Mouse (Mus musculus) spleen, adult 2 months (tissue): ENCODE data around the gene Lamtor3. TPM values are rescaled to one million over a fixed set of nuclear protein-coding genes. Genes with fewer than 3 reads are reported as not detected.

Source experiments
- DNase-seq, 2 experiments: peaks; one replicate each; pipeline versions ENCODE4 v3.0.0 to v3.0.0-alpha.2; 2012 to 2021; ENCODE audit warnings: low spot score in 2 of 2, low read depth in 1 of 2
- H3K27ac ChIP-seq: fragments of 200-500 bp; 2 replicates; pipeline ENCODE4 v1.5.1; 2012; ENCODE audit warnings: low read length, inconsistent platforms; ENCODE audit not compliant: insufficient read depth
- H3K27me3 ChIP-seq: fragments of 200-500 bp; 2 replicates; pipeline ENCODE4 v1.6.1; 2012; ENCODE audit warnings: mild to moderate bottlenecking, moderate library complexity, low read length, inconsistent platforms; ENCODE audit not compliant: control insufficient read depth, insufficient read depth
- H3K36me3 ChIP-seq: fragments of 200-500 bp; 2 replicates; pipeline ENCODE4 v1.6.1; 2012; ENCODE audit warnings: mild to moderate bottlenecking, low read length, inconsistent platforms; ENCODE audit not compliant: control insufficient read depth, insufficient read depth
- H3K4me1 ChIP-seq: fragments of 200-500 bp; 2 replicates; pipeline ENCODE4 v1.6.1; 2011; ENCODE audit warnings: inconsistent platforms; ENCODE audit not compliant: control insufficient read depth, insufficient read depth, insufficient read length
- H3K4me3 ChIP-seq: fragments of 200-500 bp; 2 replicates; pipeline ENCODE4 v1.5.1; 2011; ENCODE audit warnings: mild to moderate bottlenecking, inconsistent platforms; ENCODE audit not compliant: insufficient read depth, insufficient read length; ENCODE audit errors: extremely low read depth
- CTCF ChIP-seq: fragments of 200-500 bp; IDR thresholded peaks from 2 replicates; pipeline ENCODE4 v1.5.1; 2011; ENCODE audit warnings: mild to moderate bottlenecking, inconsistent platforms; ENCODE audit not compliant: insufficient read depth, insufficient read length, insufficient replicate concordance; ENCODE audit errors: extremely low read depth
- POLR2A ChIP-seq: fragments of 200-500 bp; IDR thresholded peaks from 2 replicates; pipeline ENCODE4 v1.6.1; 2011; ENCODE audit warnings: low read depth, low read length, inconsistent platforms
- WGBS: fragments of 180-500 bp; shearing (Covaris S2); methylation state at CpG from one replicate; pipeline ENCODE4 v1.1.7; 2018; 5-methylcytosine and 5-hydroxymethylcytosine counted together
- polyA plus RNA-seq: library from polyadenylated mRNA; depleted of rRNA; stranded (reverse); fragments of >200 nt; gene quantifications from 2 replicates; pipeline ENCODE4 v1.2.3, GENCODE M21; 2012

Lamtor3 gene
- polyA plus RNA-seq, 1 experiment = 15.7 TPM

DNA sequence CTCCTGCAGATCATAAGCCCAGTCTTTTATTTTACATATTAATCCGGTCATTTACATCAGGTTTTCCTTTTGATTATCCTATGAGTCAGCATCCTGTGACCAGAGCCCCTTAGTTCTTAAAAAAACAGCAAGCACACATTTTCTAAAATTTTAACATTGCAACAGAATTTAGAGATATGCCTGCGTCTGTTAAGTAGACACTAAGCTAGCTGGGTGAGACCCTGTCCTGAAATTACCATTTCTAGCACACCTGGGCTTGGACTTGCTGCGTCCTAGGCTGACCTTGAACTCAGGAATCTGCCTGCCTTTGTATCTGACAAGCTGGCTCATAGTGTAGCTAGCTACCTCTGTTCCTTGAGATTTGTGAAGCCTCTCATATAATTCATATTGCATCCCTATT lies 11.6 kb downstream of the Lamtor3 start:
- Histone ChIP-seq H3K36me3 (peaks cover 41% of the 10 kb centered on the region), H3K4me3 (no peak overlapping the region), H3K27me3 (no peaks in the 10 kb centered on the region), H3K27ac (no peak overlapping the region), H3K4me1 (no peaks in the 10 kb centered on the region)
- DNase-seq = no peak
- TF ChIP-seq CTCF (no peak), POLR2A (no peak)
- WGBS = 84% methylated on average over 3 of the region's 3 CpGs

DNA sequence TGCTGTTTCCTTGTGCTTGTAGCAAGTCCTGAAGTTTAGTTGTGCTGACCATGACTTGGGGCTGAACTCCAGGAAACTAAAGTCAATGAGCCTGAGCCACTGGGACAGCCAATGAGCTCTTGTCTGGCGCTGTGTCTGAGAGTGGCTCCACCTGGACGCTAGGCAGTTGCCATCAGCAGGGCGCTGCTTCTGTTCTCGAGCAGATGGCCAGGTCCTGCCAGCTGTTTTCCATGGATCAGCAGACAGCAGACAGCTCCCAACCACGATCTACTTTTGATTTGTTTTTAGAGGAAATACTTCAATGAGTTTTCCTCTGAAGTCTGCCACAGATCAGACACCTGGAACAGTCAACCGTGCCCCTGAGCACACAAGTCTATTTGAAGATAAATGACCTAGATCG lies 14.4 kb downstream of the Lamtor3 start:
- TF ChIP-seq CTCF (no peak), POLR2A (no peak)
- Histone ChIP-seq H3K4me1 (no peaks in the 10 kb centered on the region), H3K27ac (no peak overlapping the region), H3K27me3 (no peaks in the 10 kb centered on the region), H3K36me3 (peaks cover 46% of the 10 kb centered on the region), H3K4me3 (no peak overlapping the region)
- DNase-seq = no peak
- WGBS = 57% methylated on average over 7 of the region's 7 CpGs

DNA sequence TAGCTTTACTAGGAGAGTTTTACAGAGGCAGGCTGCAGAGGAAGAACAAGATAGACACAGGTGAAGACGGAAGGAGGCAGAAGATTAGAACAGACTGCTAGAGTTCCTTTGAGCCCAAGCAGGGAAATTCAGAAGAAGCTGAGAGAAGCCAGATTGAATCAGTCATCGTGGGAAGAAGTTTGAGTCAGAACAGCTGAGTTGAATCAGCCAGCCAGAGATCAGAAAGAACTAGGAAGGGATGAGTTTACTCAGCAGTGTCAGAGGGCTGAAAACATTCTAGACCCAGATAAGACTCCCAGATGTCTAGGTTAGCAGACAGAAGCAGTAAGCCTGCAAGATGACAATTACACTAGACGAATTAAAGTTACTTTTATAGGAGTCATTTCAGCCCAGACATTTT lies 15.7 kb downstream of the Lamtor3 start:
- H3K4me1 ChIP-seq = no peaks in the 10 kb centered on the region
- peaks cover 49% of the 10 kb centered on the region for H3K36me3 ChIP-seq
- H3K27me3 ChIP-seq = no peaks in the 10 kb centered on the region
- no peak for DNase-seq
- 83% methylated on average over 3 of the region's 3 CpGs for WGBS
- H3K27ac ChIP-seq = no peak overlapping the region
- no peak overlapping the region for H3K4me3 ChIP-seq
- TF ChIP-seq CTCF = no peak
- no peak for TF ChIP-seq POLR2A

DNA sequence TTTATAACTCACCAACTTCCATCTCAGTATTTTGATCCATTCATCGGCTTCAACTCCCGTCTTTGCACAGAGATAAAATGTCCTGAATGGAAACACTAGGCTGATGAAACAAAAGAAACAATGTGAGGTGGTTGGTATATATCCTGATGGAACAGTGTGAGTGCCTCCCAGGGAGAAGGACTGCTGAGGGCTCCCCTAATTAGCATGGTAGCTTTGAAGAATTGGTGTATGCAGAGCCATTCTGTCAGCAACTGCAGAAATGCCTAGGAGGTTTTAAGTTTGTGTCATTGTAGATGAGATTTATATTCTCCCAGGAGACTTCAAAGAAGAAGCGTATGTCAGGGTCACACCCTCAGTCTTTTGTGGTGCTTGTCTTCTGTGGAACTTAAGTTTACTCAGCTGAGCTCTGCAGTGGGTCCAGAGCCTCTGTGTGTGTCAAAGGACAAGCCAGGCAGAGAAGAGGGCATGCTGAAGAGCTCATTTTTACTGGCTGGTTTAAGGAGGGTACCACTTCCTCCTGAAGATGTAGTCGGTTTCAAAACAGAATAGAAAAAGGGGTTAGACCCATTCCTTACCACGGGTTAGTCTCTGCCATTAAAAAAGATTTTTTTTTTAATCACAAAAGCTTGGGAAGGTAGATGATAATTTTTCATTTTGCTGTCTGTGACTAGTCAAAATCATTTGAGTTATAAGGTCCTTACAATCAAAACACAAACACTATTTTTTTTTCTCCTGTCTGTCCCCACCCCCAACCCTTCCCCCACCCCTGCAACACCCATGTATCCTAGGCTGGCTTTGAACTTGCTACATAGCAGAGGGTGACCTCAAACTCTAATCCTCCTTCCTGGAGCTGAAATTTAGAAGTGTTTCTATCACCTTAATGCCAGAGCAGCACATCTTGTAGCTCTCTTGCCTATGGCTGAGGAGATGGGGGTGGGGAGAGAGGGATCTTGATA lies 17.5 kb downstream of the Lamtor3 start:
- TF ChIP-seq POLR2A = no peak
- no peak for TF ChIP-seq CTCF
- Histone ChIP-seq H3K36me3 (peaks cover 46% of the 10 kb centered on the region), H3K4me3 (no peak overlapping the region), H3K4me1 (no peaks in the 10 kb centered on the region), H3K27ac (no peak overlapping the region), H3K27me3 (no peaks in the 10 kb centered on the region)
- 74% methylated on average over 5 of the region's 5 CpGs for WGBS
- DNase-seq = no peak

DNA sequence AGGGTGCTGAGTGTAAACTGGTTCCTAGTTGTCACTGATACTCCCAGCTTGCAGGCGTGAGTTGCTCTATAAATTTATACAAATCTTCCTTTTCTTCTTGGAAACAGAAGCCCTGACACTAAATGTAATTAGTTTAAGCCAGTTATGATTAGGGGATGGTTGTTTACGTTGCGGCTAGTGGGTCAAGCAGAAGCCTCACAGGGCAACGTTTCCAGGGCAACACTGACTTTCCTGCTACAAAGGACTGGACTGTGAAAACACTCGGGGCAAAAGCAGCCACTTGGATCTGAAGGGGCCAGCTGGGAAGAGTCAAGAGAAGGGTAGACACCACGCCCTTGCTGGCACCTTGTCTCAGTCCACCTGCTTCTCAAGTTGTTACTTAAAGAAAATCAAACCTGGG lies 18.2 kb downstream of the Lamtor3 start:
- no peak for DNase-seq
- Histone ChIP-seq H3K27ac (no peak overlapping the region), H3K4me1 (no peaks in the 10 kb centered on the region), H3K4me3 (no peak overlapping the region), H3K36me3 (peaks cover 45% of the 10 kb centered on the region), H3K27me3 (no peaks in the 10 kb centered on the region)
- TF ChIP-seq CTCF (no peak), POLR2A (no peak)
- 91% methylated on average over 6 of the region's 6 CpGs for WGBS

DNA sequence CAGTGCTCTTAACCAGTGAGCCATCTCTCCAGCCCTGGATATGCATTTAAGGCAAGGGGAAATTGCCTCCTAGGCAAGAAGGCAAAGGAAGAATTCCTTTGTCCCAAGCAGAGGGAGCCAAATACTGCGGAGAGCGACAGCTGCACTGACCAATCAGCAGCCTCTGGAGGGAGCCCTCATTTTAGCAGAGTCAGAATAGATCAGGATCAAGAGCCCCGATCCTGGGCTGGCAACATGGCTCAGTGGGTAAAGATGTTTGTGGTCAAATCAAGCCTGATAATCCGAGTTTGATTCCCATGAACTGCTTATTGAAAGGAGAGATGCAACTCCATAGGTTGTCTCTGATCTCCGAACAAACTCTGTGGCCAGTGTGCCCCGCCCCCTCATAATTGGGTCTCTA lies 20.3 kb downstream of the Lamtor3 start:
- TF ChIP-seq POLR2A (no peak), CTCF (no peak)
- Histone ChIP-seq H3K4me3 (no peak overlapping the region), H3K4me1 (no peaks in the 10 kb centered on the region), H3K27ac (no peak overlapping the region), H3K27me3 (no peaks in the 10 kb centered on the region), H3K36me3 (peaks cover 37% of the 10 kb centered on the region)
- no peak for DNase-seq
- 87% methylated on average over 6 of the region's 6 CpGs for WGBS

DNA sequence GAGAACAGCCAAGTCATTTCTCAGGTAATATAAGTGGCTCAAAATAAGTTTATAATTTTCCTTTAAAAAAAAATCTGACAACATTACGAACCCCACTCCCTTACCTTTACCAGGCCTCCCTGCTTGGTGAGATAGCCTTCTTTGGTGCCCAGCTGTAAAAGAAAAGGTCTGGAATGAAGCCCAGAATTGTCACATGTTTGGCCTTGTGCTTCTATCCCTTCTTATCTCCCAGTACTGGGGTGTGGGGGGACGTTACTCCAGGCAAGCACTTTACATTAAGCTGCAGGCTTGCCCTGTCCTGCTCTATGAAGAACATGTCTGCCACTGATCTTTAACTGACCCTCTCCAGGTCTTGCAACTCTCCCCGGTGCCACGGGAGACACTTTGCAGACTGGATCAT lies 22.5 kb downstream of the Lamtor3 start:
- no peaks in the 10 kb centered on the region for H3K4me1 ChIP-seq

More for the DNA sequence above, 22.5 kb downstream of the Lamtor3 start:
- Histone ChIP-seq H3K36me3 (peaks cover 31% of the 10 kb centered on the region), H3K27ac (no peak overlapping the region), H3K27me3 (no peaks in the 10 kb centered on the region), H3K4me3 (no peak overlapping the region)
- no peak for TF ChIP-seq POLR2A
- TF ChIP-seq CTCF = no peak
- WGBS = 77% methylated on average over 4 of the region's 4 CpGs
- no peak for DNase-seq
